Mouse (Mus musculus) gastrocnemius, adult 2 months (tissue): ENCODE data around the gene Gm28230. TPM values are rescaled to one million over a fixed set of nuclear protein-coding genes. Genes with fewer than 3 reads are reported as not detected.
A peak's percentile ranks its signal among the peaks of the same experiment; 100 is the strongest.

Experiments
- DNase-seq: peaks from one replicate; pipeline ENCODE4 v3.0.0; 2022
- H3K27ac ChIP-seq: fragments of 200-600 bp; 2 replicates; pipeline ENCODE4 v1.8.1; 2022; ENCODE audit warnings: mild to moderate bottlenecking
- H3K4me3 ChIP-seq: fragments of 200-600 bp; 2 replicates; pipeline ENCODE4 v1.8.1; 2022; ENCODE audit warnings: mild to moderate bottlenecking, moderate library complexity
- CTCF ChIP-seq: fragments of 200-600 bp; IDR thresholded peaks from 2 replicates; pipeline ENCODE4 v1.8.1; 2022; ENCODE audit warnings: antibody characterized with exemption, mild to moderate bottlenecking, moderate library complexity
- intact Hi-C: fragments of 180-260 bp; cut with DNase I; formaldehyde crosslinking; loops from one replicate; pipeline ENCODE4 v1.15.1; 2025
- long read RNA-seq, 2 experiments: library from polyadenylated mRNA; stranded (forward); transcript quantifications; one replicate each; pipeline ENCODE4 v2.0.0; 2021
- total RNA-seq, 2 experiments: library from RNA; stranded (reverse); gene quantifications; 2 replicates each; pipeline ENCODE4 v1.2.3; 2021

The Gm28230 gene
- total RNA-seq, result under 1 TPM; 0.08 to 0.36 TPM
- long read RNA-seq, experiment 1, partial matches to known transcripts, result 0 of 1 reads
- long read RNA-seq, experiment 1, other reads (novel, unspliced or antisense), result 1 of 1 reads
- long read RNA-seq, experiment 2, result 0 reads

DNA sequence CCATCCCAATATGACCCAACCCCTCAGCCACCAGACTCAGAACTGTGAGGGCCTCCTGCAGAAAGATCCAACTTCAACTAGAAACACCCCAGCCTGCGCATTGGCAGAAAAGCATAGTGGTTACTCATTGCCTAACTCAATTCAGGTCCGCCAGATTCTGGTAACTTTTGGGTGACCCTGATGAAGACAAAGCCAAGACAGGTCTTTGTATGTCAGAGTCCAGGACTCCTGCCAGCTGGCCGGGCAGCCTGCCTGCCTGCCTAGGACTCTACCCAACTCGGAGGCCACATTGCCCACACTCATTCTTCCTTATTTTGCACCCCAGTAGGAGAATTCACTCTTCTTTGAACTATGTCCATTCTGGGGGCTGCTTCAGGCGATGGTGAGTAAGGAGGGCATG is at the start of gene Gm28230:
TSS of gene Gm28230 (plus strand) at position 178 of the 400 bp plus-strand sequence.
- H3K27ac ChIP-seq, result no peak within 1 kb of the TSS
- DNase-seq, result no peak
- TF ChIP-seq CTCF, result no peak
- intact Hi-C loops, result no loop called here
- peak within 1 kb of the TSS; percentile 65 for H3K4me3 ChIP-seq

DNA sequence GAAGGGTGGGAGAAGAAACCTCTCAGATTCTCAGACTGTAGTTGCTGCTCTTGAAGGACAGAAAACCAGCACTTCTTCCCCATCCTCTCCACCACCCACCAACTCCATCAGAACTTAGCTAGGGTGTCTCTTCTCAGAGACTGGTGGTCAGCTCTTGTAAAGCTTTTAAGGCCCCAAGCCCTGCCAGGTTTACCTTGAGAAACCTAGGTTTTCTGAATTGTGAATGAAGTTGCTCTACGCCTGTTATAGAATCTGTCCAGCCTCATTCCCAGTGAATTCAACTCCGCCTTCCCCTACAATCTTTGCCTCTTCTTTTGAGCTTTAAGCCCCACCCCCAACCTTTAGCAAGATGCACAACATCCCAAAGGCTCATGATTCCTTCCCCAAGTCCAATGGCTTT is 49.4 kb upstream of the Gm28230 start:
- intact Hi-C loops, result no loop called here
- DNase-seq, result no peak
- no peak for TF ChIP-seq CTCF
- H3K27ac ChIP-seq, result no peak overlapping the region
- H3K4me3 ChIP-seq, result no peak overlapping the region

DNA sequence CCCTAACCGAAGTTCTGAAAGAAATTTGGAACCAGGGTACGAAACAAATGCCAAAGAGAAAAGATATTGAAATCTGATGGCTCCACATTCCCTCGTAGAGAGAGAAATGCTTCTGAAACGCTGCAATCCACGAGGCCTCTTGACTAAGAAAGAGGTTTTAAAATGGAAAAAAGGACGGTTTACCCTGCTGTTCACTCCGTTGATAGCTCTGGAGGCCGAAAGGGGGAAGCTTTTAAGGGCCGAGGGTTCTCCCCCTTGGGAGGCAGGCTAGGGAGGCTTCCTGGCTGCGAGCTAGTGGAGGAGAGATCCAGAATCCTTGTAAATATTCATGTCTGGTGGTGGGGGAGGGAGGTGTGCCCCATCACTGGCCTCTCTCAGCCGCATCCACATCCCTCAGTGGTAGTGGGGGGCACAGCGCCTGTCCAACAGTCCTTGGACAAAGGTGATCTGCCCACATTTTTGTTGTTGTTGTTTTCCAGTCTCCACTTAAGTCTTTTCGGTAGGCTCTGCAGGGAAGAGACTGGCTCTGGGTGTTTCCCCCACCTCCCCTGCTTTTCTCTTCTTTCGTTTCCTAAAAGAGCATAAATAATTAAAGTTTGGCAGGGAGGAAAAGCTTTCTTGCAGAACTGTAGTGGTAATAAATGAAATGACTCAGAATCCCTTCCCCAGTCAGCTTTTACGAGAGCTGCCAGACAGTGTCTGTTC is 47.5 kb upstream of the Gm28230 start, which contains the start of gene Hoxd11:
TSS of gene Hoxd11 (plus strand) at position 667 of the 705 bp plus-strand sequence.
- intact Hi-C loops, result no loop called here
- H3K4me3 ChIP-seq, result peak within 1 kb of the TSS; percentile 33
- no peak for TF ChIP-seq CTCF
- no peak for DNase-seq
- H3K27ac ChIP-seq, result no peak within 1 kb of the TSS

DNA sequence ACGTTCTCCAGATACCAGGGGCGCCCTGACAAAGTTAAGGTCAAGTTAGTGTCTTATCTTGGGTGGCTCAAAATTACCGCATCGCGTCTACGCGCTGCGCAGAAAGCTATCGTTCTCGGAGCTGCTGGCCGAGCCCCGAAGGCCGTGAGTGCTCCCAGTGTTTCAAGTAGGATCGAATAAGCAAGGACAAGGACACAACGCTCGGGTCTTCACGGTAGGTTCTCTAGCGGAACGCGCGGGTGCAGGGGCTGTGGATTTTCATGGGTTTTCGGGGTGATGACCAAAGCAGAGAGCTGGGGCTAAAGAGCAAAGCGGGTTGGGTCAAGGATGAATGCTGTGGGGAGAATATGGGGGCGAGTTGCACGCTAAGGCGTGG is 46.9 kb upstream of the Gm28230 start:
- Histone ChIP-seq H3K4me3 (peak overlapping the region; percentile 33), H3K27ac (no peak overlapping the region)
- no peak for DNase-seq
- intact Hi-C loops, result no loop called here
- TF ChIP-seq CTCF, result no peak

DNA sequence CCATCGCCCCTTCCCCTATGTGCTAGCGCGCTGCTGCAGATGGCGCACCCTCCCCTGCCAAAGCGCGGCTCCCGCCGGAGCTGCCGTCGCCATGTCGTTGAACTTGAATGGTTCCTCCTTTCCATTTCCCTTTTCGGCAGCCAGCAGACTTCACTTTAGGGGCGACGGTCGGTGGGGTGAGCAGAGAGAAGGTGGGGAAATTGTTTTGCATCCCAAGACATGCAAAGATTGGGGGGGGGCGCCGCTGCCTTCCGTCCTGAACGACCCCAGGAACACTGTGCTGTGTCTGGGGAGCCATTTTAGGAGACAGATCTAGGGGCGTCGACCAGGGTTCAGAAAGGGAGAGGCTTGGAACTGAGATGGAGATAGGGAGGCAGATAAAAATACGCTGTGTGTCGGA is 46.5 kb upstream of the Gm28230 start:
- TF ChIP-seq CTCF, result no peak
- Histone ChIP-seq H3K27ac (no peak overlapping the region), H3K4me3 (peak overlapping the region; percentile 33)
- intact Hi-C loops, result no loop called here
- DNase-seq, result no peak

DNA sequence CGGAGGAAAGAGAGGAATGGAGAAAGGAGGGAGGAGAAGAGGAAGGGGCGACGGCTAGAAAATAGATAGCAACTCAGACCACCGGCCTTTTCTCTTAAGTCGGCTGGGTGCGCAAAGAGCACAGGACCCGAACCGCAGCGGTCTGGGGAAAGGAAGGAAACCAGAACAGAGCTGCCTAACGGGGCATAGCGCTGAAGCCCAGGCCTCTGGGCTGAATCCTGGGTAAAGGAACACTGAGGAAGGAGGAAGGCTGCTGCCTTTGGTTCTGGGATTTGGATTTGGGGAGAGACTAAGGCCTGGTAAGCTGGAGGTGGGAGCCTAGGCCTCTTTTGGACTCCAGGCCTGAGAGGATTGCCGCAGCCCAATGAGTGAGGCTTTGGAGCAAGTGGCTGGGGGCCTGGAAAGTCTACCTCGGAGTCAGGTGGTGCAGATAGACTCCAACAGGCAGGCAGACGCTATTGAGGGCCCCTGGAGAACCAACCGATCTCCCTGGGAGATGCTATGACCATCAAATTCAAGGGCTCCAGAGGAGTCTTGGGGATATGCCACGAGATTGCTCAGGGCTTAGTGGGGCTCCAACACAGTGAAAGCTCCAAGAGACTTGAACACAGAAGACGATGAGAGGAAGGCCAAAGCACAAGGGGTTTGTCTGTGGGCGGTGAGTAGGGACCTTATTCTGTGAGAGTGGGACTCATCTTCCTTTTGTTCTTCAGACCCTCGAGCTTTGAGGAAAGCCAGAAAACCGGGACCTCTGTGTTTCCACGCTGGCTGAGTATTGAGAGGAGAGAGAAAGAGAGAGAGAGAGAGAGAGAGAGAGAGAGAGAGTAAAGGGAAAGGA is 45.7 kb upstream of the Gm28230 start:
- H3K27ac ChIP-seq, result no peak overlapping the region
- no peak overlapping the region for H3K4me3 ChIP-seq
- no peak for TF ChIP-seq CTCF
- intact Hi-C loops, result no loop called here
- no peak for DNase-seq

DNA sequence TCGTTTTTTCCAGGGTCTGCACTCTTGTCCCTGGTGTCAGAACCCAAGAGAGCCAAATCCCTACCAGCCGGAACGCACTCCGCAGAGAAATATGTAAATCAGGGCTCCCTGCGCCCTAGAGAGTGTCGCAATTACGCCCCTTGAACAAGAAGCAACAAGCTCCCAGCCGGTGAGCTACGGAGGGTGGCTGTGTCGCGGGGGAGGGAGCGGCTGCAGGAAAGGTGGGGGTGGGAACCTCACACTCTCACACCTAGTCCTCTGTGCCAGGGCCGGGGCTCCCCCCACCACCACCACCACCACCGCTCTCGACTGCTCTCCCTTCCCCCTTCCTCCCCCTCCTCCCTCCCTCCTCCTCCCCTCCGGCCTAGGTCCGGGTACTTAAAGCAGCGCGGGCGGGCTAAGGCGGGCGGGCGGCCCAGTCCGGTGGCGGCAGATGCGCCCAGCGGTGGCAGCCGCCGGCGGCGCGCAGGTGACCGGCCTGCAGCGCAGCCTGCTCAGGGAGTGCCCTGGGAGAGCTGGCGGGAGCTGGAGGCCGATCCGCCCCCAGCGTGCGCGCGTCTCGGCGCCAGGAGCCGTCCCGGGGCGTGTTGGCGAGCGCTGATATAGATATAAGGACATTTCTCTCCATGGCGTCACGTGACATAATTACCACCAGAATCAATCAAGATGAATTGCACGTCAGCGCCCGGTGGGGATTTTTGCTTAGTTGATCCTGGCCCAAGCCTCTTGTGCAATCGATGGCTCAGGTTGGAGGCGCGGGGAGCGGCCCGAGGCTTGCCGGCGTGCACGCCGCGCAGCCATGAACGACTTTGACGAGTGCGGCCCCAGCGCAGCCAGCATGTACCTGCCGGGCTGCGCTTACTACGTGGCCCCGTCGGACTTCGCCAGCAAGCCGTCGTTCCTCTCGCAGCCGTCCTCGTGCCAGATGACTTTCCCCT is 44.7 kb upstream of the Gm28230 start:
- DNase-seq, result peak; percentile 32
- Histone ChIP-seq H3K4me3 (peak overlapping the region; percentile 68), H3K27ac (no peak overlapping the region)
- no peak for TF ChIP-seq CTCF
- intact Hi-C loops, result no loop called here

DNA sequence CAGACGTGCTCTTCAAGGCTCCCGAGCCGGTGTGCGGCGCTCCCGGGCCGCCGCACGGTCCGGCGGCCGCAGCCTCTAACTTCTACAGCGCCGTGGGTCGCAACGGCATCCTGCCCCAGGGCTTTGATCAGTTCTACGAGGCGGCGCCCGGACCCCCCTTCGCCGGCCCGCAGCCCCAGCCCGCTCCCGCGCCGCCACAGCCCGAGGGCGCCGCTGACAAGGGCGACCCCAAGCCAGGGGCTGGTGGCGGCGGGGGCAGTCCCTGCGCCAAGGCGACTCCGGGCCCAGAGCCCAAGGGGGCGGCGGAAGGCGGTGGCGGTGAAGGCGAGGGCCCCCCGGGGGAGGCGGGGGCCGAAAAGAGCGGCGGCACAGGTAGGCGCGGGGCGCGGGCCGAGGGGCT is 43.7 kb upstream of the Gm28230 start:
- H3K4me3 ChIP-seq, result peak overlapping the region; percentile 68

DNA sequence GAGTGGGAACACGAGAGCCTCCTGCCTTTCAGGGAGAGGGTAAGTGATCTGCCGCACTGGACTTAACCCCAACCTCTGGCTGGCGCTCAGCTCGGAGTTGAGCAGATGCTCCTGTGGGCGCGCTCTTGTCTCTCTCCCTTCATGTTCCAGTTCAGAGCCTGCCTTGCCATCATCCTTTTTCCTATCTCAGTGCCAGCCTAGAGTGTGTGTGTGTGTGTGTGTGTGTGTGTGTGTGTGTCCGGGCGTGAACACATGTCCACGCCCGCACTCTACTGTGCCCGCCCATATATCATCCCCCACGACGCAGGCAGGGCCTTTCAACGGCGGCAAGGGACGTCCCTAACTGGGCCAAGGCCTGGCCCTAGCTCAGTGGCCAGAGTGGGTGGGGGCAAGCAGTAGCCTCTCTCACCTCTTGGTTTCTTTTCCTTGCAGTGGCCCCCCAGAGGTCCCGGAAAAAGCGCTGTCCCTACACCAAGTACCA is 43.0 kb upstream of the Gm28230 start:
- no peak overlapping the region for H3K4me3 ChIP-seq
- no peak for DNase-seq
- H3K27ac ChIP-seq, result no peak overlapping the region
- no peak for TF ChIP-seq CTCF
- intact Hi-C loops, result no loop called here

More for the DNA sequence above, 43.7 kb upstream of the Gm28230 start:
- H3K27ac ChIP-seq, result no peak overlapping the region
- intact Hi-C loops, result no loop called here
- DNase-seq, result no peak
- no peak for TF ChIP-seq CTCF

DNA sequence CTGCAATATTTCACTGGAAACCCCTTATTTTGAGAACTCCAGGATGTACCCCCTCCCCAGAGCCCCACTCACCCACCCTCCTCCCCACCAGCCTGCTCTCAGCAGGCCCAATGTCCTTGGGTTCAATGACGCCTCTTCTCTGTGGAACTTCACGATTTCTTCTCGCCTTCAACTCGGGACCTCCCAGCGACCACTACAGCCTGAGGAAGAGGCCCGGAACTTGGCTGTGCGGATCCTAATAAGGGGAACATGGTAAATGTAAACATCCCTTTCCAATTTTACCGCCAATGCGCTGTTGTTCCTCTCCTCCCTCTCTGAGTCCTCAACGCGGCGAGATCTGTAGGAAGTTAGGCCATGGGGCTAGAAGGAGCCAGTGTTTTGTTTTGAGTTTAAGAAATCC is 42.4 kb upstream of the Gm28230 start:
- H3K27ac ChIP-seq, result no peak overlapping the region
- no peak overlapping the region for H3K4me3 ChIP-seq
- intact Hi-C loops, result no loop called here
- DNase-seq, result no peak
- no peak for TF ChIP-seq CTCF

DNA sequence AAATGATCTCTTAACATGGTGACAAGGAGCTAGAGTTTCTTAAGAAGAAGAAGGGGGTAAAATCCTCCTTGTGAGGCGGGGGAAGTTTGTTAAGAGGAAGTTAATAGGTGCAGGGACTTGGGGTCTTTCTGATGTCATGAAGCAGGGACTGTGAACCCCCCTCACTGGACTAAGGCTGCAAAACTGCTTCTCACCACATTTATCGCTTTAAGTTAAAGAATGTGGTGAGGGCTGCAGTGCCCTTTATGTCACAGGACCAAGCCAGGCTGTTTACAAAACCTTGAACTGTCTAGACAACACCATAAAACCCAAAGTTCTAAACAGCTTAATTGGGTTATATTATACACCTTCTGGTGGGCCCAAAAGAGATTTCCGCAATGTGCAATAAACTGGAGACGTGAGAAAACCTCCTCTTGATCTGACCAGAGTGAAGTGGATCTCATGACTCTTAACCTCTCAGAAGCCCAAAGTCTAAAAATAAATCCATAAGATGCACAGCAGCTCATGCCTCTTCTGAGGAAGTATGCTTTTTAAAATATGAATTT is 41.4 kb upstream of the Gm28230 start:
- Histone ChIP-seq H3K27ac (no peak overlapping the region), H3K4me3 (no peak overlapping the region)
- no peak for DNase-seq
- intact Hi-C loops, result no loop called here
- TF ChIP-seq CTCF, result no peak
